Mouse (Mus musculus) retina, postnatal 7 days (tissue): ENCODE data around the gene Apol8.
A peak's percentile ranks its signal among the peaks of the same experiment; 100 is the strongest.

Experiments
- DNase-seq: peaks from one replicate; pipeline ENCODE4 v3.0.0-alpha.2; 2012; ENCODE audit warnings: low read depth, low spot score

Apol8 gene

GRCm38 (mm10) chr15:77756848-77757247 lies at the start of gene Apol8:
Apol8 (minus strand) TSS chr15:77757003.
- DNase-seq = peak; percentile 49

- no peak for DNase-seq
Measured at GRCm38 (mm10) chr15:77805657-77806056, 48.9 kb upstream of the Apol8 start.

DNA sequence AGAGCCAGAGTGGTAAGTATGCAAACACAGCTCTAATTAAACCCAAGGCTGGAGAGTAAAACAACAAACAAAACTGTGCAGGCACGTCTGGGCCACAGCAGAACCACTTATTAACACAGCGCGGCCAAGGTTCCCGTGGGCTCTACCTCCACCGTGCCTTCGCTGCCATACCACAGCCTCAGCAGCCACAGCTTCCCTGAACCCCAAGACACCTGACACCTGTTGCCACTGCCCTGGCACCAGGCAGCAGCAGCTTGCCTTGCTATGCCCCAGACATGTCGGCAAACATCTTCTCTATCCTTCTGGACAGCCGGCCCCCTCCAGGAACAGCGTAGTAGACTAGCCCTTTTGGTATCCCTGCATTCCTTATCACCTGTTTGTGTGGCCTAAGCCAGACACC lies 48.1 kb upstream of the Apol8 start:
- DNase-seq = no peak

DNA sequence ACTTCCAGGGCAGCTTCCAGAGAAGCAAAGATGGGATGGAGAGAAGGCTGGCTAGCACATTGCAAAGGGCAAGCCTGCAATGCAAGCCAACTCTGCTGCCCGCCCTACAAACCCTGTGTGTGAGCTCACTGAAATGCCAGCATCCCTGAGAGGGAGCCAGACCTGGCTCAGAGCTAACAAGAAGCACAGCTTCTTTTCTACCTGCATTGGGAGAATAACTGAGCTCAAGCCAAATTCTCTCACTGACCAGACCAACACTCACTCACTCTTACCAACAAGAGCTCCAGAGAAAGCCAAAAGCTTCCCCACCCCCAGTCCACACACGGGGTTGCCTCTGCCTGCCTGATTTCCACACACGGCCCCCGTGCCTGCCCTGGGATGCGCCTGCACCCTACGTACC lies 47.7 kb upstream of the Apol8 start:
- no peak for DNase-seq

GRCm38 (mm10) chr15:77803747-77804146 lies 46.9 kb upstream of the Apol8 start:
- no peak for DNase-seq

DNA sequence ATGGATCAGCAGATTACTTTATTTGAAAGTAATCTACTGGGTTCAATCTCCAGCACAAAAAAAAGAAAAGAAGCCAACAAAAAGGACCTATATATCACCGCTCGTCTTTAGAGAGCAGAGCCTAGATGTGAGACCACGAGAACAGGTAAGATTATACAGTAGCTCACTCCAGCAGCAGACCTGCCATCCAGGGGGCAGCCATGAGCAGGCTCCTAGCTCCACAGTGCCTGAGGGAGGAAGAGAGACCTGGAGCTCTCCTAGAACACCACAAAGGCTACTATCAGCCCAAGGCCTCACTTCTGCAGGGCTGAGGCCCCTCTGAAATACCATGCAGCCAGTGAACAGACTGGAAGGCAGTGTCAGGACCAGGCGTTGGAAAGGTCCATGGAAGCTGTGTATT lies 46.2 kb upstream of the Apol8 start:
- no peak for DNase-seq

DNA sequence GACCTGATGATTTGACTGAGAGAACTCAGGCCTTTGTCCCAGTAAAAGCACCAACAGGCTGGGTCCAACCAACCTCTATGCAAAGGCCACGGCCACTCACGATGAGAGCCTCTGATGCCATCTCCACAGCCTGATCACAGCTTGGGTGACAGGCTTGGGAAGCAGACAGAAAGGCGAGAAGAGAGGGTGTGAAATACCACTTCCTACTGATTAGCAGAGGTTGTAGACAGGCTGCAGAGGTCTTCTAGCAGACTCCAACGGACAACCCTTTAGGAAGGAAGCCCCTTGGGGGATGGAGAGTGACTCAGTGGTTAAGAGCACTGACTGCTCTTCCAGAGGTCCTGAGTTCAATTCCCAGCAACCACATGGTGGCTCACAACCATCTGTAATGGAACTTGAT lies 44.4 kb upstream of the Apol8 start:
- DNase-seq = no peak

GRCm38 (mm10) chr15:77800511-77800910 lies 43.7 kb upstream of the Apol8 start:
- no peak for DNase-seq

DNA sequence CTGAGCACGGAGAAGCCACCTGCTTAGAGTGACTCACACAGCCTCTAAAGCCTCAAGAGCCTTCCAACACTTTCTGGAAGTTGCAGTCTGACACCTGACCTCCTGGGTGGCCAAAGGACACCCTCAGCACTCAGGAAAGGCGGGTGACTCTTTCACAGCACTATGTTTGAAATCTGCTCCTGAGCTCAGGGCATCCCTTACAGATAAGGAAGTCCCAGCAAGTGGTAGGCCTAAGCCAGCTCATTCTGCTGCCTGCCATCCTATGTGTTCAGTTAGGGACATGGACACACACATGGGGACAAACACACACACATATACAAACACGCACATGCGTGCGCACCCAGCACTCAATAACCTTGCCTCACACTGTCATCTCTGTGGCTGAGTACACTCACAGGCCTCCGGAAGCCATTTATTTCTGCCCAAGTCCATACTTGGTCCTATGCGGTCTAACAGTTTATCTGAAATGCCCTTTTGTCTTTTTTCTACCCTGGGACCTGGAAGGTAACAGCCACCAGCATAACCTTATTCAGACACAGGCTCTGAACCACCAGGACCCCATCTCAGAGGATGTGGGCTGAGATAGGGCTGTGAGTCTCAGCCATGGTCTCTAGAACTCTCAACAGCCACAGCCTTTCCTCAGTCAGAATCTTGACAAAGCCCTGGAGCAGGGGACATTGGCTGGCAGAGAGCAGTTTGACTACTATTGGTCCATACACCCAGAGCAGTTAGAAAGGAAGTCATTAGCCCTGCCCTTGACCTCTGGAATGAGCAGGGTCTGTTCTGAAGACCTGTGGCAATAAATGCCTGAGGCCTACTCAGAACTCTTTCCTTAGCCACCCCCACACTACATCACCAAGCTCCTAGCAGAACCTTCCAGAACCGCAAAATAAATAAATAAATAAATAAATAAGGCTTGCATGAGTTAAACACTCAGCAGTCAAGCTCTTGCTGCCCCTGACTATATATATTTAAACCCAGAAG lies 43.0 kb upstream of the Apol8 start:
- DNase-seq = no peak

DNA sequence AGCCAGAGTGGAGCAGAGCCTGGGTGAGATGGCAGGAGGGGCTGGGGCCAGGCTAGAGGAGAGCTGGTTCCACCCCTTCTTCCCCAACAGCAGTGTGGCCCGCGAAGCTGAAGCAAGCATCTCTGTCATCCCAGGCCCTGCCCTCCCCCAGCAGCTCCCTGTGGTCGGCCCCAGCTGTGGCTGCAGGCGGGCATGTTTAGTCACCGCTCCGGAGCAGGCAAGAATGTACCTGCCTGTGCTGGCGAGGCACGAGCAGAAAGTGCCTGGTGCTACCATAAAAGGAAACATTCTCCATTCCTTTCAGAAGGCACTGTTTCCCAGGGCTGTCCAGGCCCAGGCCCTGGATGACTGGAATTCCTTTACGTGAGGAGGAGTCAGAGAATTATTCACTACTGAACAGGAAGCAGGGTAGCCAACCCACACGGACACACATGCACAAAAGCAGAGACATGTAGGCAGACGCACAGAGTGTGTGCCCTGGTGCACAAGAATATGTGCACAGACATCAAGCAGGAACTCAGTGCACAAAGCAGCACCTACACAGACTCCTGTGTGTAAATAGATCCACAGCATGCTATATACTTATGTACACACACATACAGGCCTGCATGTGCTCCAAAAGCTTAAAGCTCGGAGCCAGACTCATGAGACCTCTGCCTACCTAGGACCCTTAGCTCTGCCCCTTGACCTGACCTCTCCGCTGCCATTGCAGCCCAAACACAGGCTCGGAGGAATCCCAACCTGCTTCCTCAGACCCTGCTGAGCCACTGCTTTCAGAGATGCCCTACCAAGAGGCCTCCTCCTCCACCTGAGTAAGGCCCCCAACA lies 42.1 kb upstream of the Apol8 start:
- DNase-seq = no peak

DNA sequence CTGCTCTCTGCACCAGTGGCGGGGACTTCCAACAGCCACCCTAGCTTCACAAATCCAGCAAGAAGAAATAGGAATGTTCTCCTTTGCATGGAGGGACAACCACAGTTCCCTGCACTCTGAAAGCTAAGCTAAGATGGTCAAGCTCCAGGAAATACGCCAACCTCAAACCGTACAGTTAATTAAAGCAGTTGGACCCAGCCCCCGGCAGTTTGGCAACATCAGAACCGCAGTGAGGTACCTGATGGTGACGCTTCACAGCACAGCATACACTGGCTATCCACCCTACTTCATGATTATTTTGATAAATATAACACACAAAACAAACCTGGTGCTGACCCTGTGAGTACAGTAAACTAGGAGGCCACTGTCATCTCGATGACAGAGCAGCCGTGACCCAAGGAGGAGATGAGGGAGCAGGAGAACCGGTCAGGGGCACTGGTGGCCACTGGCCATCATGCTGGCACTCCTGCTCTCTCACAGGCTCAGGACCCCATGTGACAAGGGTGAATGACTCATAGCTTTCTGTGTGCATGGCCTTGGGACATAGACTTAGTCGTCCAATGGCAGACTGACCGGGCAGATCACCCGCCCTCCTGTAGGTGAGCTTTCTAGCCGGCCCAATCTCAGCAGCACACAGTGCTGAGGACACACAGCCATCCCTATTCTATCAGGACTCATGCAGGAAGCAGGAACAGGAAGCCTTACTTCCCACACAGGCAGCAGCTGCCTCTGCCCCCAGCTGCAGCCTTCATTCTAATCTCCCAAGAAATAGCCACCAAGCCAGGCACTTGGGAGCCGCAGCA lies 41.0 kb upstream of the Apol8 start:
- no peak for DNase-seq

DNA sequence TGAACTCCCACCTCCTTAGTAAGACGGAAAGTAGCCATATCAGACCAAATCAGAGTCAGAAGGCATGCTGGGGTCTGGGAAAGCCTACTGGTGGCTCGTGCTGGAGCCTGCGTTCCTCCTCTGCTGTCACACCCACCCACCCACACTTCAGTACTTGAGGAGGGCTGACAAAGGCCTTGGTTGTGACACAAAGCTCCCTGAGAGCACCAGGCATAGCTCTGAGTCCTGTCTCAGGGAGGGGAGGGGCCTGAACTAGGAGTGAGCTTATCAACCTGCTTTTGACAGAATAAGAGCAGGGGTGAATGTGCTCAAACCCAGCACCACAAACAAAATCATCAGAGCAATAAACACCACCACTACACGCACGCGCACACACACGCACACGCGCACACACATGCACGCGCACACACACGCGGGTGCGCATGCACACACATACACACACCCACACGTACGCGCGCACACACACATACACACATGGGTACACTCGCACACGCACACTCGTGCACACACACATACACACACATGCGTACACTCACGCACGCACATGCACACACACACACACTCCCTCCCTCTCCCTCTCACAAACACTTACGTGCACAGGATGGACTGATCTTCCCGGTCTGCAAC lies 39.7 kb upstream of the Apol8 start:
- DNase-seq = no peak

DNA sequence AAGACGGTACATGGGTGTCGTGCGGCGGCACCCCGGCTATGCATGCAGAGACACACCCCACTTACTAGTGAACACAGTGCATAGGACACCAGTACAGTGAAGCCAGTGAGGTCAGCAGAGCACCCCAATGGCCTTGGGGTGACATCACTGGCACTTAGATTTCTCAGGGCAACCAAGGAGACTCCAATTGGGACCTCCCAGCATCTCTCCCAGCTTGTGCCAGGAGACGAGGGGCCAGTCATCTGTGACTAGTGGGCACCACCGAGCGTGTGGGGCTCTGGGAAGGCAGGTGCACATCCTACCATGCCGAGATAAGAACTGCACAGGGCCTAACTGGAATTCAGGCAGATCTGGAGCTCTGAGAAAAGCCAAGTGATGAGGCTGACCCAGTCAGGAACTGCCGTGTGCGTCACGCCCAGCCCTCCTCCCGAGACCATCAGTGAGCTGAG lies 38.1 kb upstream of the Apol8 start:
- no peak for DNase-seq

DNA sequence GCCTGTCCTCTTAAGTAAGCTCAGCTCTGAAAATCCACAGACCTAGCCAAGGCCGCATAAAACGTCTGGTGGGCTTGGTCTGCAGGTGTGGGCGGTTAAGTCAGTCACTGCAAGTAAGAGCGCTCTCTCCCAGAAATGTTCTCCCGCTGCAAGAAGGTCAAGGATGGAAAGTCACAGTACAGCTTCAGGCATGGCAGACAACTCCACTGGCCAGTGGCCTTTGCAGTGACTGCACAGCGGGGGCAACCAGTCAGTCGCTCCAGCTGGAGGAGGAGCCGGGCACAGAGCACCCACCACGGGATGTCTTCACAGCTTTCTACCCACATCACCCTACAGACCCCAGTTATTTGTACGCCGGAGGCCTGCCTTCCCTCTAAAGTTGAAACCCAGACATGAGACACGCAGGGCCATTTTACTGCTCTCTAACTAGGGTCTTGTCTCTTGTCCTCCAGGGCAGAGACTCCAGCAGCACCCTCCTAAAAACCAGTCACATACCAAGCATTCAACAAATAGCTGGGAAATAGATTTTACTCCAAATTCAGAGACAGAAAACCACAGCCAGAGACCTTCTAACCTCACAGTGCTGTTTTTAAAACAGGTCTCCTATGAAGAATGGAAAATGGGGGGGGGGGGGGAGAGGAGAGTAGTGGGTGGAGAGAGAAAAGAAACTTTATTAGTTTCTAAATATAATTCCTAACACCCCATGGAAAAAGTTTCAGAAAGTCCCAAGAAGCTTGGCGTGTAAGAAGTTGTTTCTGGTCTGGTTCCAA lies 37.5 kb upstream of the Apol8 start:
- no peak for DNase-seq

DNA sequence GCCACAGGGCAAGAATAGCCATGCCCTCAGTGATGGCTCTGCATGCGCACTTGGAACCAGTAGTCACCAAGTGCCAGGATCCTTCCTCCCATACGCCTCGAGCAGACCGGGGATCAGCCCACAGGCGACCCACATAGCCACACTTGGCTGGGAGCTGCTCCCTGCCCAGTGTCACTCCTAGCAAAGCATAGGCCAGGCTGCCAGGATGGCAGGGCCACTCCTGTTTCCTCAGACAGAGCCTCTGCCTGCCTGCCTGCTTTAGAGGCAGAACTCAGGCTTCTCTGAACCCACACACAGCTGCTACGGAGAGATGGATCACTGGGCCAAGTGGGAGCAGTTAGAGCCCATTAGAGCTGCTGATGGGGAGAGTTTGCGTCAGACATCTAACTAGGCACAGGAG lies 36.8 kb upstream of the Apol8 start:
- DNase-seq = no peak

GRCm38 (mm10) chr15:77793094-77793493 lies 36.3 kb upstream of the Apol8 start:
- DNase-seq = no peak

DNA sequence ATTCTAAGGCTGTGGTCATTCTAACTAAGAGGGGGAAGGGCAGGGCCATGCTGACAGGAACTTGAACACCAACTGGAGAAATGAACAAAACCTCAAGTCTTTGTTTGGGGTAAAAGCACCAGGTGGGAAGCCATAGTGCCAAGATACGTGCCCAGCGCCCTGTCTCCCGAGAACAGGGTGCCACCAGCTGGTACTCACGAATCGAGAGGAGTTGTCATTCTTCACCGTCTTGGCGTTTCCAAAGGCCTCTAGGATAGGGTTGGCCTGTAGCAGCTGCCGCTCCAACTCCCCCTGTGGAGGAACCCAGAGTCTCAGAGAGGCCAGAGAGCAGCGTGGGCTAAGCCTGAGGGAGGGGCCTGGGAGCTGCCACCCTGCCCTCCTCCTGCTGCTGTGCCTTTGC lies 35.3 kb upstream of the Apol8 start:
- no peak for DNase-seq

GRCm38 (mm10) chr15:77790656-77791405 lies 34.0 kb upstream of the Apol8 start:
- DNase-seq = no peak

DNA sequence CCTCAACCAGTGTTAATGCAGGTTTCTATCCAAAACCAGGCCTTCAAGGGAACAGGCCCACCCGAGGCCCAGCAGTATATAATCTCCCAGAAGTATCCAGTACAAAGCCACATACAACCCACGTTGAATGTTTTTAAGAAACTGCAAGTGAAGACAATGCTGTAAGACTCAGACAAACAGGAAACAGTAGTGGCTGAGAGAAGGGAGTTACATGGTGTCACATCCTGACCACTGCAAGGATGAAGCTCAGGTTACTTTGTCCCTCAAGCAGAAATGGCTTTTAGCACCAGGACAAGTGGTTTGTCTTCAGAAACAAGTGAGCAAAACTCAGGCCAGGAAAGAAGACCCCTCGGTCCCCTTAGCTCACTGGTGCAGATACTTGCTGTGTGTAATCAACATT lies 32.4 kb upstream of the Apol8 start:
- DNase-seq = no peak

GRCm38 (mm10) chr15:77788356-77788755 lies 31.6 kb upstream of the Apol8 start:
- no peak for DNase-seq
